Mouse (Mus musculus) left cerebral cortex, postnatal 4 days (tissue): ENCODE measurements around the gene Wnt3a. TPM values are rescaled to one million over a fixed set of nuclear protein-coding genes. Genes with fewer than 3 reads are reported as not detected.
A peak's percentile ranks its signal among the peaks of the same experiment; 100 is the strongest.

Experiments used
- DNase-seq: peaks from one replicate; pipeline ENCODE4 v3.0.0-alpha.2; 2022
- intact Hi-C: fragments of 180-260 bp; cut with DNase I; formaldehyde crosslinking; loops from one replicate; pipeline ENCODE4 v1.15.1; 2025
- total RNA-seq, 2 experiments: library from RNA; stranded (reverse); gene quantifications; 2 replicates each; pipeline ENCODE4 v1.2.3; 2021

Wnt3a gene
- total RNA-seq, 2 experiments from 2014 or later = not detected

DNA sequence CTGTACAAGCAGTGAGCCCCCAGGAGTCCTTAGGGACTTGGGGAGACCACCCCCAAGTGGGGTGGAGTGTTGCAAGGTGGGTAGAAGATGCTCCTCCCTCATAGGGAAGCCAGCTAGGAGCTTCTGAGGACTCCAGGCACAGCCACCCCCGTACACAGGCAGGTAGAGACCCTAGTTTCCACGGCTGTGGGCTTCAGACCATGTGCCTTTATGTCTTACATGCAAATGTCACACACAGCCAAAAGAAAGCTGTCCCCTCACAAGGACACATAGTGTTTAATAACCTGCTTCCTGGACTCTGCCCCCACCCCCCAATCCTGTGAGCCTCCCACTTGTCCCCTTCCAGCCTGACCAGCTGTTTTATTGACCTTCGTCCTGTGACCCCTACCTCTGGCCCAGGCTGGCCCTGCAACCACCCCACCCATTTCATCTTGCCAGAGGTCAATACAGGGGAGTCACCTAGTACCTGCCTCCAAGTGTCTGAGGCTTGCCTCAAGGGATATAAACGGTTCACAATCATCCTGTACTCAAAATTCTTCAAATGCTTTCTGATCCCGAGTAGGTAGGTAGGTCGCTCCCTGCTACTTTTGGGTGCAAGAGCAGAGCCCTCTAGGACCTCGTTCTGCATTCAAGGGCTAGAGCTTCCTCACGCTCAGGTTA lies 25.3 kb downstream of the Wnt3a start:
- DNase-seq = no peak
- intact Hi-C loops = no loop called here

DNA sequence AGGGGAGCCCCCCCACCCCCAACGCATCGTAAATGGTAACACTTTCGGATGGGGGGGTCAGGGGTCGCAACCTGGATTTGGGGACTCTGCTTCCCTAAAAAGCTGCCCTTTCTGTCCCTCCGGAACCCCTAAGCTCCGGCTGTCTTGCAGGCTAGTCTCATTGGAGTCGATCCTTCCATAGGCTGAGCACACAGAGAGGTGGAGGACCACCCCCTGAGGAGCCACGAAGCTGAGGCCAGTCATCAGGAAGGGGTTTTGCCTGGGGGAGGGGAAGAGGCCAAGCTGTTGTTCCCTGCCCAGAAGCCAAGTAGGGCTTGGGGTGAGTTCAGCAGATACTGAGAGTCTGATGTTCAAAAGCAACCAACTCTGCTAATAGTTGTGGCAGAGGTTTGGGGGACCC lies 26.0 kb downstream of the Wnt3a start:
- intact Hi-C loops = no loop called here
- DNase-seq = peak; percentile 45

DNA sequence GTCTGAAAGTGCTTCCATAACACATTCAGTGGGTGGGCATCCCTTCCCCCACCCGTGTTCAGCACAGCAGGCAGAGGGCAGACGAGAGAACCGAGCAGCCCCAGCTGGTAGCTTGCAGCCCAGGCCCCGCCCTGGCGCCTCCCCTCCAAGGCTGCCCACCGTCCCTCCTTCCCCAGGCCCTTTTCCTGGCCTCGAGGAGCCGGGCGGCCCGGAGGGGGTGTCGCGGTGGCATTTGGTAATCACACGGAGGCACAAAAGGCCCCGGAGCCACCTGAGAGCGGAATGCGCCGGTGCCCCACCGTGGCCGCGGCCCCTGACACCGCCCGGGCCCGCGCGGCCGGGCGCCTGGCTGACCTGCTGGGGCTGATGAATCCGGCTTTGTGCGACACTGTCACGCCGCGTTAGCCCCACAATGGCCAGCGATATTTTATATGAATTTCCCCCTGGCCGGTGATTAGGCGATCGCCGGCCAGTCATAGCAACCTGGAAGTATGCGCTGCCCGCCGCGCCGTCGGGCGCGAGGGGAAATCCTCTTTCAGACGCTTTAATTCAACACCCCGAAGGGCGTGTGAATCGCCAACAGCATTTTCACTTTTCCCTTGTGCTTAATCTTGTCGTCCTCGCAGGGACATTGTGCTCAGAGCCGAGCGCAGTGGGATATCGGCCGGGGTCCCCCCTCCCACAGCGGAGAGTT lies 26.5 kb downstream of the Wnt3a start:
- intact Hi-C loops = no loop called here
- peak; percentile 78 for DNase-seq

DNA sequence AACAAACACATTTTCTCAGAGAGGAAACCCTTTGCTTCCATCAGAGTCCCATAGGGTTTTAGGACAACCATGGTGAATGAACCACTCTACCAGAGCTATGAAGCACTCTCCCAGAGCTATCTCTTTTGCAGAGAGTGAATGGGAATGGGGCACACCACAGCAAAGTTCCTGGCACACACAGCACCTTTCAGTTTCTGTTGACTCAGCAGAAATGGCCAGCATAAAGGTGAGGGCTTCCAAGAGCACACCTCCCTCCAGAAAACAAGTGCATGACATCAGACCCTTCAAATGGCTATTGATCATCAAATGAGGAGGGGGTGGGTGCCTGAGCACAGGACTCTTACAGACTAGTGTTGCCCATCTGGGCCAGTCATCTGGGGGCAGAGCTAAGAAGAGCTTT lies 28.2 kb downstream of the Wnt3a start:
- no peak for DNase-seq
- intact Hi-C loops = no loop called here

DNA sequence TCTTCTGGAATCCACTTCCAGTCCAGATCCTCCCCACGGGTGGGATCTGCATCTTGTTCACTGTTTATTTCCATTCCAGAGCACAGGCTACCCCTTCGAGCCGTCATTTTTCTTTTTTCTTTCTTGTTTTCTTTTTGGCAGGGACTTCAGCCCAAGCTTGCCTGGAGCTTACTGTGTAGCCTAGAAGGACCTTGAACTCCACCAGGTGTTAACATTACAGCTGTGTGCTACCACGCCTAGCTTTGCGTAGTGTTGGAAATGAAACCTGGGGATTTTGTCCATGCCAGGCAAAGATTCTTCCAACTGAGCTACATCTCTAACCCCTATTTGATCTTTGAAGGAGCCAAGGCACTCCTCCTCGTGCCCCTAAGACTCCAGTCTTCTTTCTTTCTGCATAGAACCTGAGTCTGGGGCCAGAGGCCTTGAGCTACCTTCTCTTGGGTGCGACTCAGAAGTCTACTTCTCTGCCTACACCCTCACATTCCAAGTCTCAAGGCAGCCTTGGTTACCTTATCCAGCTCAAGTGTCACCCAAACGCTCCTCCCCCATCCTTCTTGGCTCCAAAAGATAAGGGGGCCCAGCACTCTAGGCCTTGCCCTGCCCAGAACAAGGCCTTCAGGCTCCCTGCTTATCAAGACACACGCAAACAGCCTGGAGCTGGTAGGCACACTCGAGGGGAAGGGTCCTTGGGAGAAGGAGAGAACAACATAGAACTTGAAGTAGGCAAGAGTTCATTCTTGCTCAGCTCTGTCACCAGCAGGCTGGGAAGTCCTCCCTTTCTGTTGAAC lies 29.7 kb downstream of the Wnt3a start:
- no peak for DNase-seq

DNA sequence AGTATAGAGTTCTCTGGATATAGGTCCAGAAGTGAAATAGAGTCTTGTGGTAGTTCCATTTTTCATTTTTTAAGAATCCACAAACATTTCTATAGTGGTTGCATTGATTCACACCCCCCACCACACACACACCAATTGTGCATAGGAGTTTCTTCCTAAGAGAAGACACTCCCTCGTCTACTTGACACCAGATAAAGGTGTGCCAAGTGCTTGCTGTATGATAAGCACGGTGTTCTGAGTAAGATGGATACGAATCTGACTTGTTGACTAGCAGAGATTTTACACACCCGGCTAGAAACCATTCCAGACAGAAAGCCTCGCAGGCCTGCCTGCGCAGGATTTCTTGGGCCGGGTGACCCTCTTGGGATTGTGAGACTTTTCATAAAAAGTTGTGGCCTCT lies 30.9 kb downstream of the Wnt3a start:
- no peak for DNase-seq
- intact Hi-C loops = no loop called here

More for the DNA sequence above, 29.7 kb downstream of the Wnt3a start:
- intact Hi-C loops = no loop called here

DNA sequence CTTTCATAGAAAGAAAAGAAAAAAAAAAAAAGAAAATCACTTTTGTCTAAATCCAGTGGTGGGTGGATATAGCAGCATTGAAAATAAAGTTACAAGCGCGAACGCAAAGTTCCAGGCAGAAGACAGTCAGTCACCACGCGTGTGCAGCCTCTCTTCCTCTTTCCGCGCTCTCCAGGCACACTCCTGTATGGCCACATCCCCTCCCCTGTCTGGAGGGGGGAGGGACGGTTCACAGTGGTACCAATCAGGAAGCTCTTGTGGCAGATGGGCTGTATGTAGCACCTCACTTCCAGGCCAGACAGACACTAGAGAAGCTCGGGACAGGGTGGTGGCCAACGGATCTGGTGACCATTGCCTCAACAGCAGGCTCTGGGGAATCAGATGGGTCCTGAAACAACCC lies 42.5 kb downstream of the Wnt3a start:
- DNase-seq = no peak
- intact Hi-C loops = no loop called here

DNA sequence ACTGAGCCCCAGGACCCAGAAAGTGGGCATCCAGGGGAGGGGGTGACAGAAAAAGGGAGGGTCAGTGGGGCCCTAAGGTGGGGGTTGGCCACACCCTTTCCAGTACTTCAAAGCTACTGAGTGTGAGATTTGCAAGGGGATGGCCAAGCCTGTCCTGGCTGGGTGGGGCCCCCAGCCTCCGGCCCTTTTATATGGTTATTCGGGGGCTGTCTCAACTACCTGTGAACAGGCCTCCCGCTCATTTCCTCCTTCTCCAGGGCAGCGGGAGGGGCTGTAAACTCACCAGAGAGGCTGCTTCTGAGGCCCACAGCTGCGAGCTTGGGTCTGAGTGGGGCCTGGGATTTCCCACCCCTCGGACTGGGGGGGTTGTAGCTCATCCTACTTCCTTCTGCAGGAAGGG lies 46.7 kb downstream of the Wnt3a start:
- no peak for DNase-seq
- intact Hi-C loops = loop anchor here (5.0 kb wide), 1 partner anchor 53 kb away; no protein-coding TSS in a partner anchor

DNA sequence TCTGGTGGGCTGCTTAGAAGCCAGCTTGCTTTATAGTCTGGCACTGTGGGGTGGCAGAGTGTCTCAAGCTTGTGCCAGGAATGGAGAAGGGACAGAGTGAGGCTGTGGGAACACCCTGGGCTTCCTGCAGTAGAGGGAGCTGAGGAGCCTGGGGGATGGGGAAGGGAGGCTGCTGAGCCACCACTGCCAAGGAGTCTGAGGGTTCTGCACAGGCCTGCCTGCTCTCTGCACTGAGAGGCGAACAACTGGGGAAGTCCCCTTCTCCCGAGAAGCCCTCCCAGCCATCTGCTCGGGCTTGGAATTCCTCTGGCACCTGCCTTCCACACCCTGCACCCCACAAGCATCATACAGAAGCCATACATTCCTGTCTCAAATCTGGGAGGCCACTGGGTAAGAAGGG lies 48.7 kb downstream of the Wnt3a start:
- intact Hi-C loops = loop anchor here (5.0 kb wide), 1 partner anchor 55 kb away; no protein-coding TSS in a partner anchor
- peak; percentile 22 for DNase-seq

DNA sequence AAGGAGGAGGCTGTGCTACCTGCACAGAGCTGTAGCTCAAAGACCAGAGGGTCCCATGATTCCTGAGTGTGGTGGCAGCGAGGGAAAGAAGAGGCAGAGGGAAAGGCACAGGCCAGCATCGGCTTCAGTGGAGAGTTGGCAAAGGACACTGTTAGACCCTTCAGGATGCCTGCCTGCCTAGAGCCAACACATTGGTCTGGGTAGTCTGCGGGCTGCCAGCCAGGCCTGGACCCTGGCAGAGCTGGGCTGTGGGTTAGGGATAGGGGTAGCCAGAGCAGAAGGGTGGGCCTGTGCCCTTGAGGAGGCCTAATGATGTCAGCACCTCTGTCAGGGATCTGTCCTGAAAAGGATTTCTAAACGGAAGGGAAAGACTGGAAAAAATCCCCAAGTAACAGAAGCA lies 50.8 kb downstream of the Wnt3a start:
- peak; percentile 39 for DNase-seq
- intact Hi-C loops = loop anchor here (5.0 kb wide), 1 partner anchor 58 kb away; no protein-coding TSS in a partner anchor

DNA sequence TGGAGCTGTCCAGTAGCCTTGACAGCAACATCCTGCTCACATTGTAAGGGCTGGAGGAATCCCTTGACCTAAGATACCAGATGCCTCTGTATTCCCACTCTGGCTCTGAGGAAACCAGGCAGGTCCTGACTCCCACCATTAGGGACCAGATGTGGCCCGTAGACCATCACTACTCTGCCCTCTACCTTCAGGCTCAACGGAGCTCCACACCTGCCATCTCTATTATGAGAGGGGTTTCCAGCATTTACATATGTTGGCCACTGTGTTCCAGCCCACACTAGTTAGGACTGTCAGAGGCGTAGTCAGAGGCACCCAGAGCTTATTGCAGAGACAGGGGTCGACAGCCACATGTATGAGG lies 51.1 kb downstream of the Wnt3a start:
- DNase-seq = no peak
- intact Hi-C loops = no loop called here

DNA sequence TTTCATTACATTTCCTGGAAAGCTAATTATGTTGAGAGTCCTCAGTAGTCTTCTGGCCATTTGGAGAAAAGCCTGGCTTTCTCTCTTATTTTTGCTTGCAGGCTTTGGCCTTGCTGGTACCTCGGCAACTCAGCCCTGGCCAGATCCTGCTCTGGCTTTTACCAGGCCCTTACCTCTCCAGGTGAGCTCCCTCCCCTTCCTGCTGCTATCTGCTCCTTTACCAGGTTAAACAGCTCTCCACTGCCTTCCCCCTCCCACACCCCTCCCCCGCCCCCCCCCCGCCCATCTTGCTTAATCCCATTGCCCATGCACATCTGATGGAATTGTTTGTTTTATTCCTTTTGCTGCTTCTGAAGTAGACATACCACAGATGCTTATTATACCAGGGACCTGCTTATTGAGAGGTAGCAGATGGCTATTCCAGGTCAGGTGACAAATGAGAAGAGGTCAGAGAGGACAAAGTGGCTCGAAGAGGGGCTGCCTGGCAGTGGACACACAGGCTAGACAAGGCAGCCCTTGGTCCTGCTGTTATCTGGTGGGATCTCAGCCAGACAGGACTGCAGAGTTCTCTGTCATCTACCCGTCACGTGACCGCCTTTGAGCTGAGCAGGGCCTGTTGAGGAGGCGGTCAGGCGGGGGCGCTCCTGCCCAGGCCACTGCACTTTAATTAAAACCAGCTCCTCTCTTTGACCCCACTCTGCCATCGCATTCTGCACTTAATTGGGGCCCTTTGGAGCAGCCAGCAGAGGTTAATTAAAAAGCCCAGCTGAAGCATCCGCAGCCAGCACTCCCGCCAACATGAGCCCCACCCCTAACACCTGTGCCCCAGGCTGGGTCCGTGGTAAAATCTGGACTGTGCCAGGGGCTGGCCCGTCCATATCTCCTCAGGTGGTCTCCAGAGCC lies 51.8 kb downstream of the Wnt3a start:
- DNase-seq = peak; percentile 91
- intact Hi-C loops = no loop called here

DNA sequence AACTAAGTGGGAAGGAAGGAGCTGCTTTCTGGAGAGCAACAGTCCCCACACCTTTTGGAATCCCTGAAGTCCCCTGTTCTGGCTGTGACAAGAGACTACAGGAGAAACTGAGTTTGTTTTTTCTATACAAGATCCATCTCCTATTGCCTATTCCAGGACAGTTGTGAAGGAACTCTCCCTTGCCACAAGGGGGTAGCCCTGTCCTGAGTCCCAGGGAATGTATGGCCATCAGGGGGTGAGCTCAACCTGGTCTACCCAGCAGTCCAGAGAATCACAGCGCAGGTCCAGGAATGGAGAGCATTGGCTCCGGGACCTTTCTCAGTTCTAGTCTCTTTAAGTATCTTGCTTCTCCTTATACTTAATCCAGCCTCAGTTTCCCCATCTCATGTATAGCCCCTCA lies 57.8 kb downstream of the Wnt3a start:
- no peak for DNase-seq
- intact Hi-C loops = no loop called here

DNA sequence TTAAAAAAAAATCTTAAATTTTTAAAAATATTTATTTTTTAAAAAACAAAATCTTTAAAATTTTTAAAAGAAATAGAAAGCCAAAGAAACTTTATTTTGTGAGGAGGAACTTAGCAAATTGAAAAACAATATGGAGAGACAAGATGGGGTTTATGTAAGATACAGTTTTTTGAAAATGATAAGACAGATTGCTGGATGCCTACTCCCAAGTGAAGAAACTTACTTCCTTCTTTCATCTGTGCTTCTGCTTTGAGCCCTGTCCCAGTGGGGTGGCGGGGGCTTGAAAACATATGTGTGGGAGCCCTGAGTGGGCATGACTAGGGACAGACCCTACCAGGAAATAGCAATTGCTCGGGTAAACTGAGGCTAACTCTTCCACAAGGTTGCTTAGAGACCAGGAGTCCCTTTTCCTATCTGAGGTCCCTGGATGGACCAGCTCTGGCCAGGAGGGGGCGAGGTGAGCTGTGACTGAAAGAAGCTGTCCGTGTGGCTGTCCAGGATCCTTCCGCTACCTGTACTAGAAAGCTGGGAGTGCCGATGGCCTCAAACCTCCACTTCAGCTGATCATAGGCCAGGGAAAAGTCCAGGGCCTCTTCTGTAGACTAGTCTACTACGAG lies 60.3 kb downstream of the Wnt3a start:
- DNase-seq = peak; percentile 70
- intact Hi-C loops = no loop called here

DNA sequence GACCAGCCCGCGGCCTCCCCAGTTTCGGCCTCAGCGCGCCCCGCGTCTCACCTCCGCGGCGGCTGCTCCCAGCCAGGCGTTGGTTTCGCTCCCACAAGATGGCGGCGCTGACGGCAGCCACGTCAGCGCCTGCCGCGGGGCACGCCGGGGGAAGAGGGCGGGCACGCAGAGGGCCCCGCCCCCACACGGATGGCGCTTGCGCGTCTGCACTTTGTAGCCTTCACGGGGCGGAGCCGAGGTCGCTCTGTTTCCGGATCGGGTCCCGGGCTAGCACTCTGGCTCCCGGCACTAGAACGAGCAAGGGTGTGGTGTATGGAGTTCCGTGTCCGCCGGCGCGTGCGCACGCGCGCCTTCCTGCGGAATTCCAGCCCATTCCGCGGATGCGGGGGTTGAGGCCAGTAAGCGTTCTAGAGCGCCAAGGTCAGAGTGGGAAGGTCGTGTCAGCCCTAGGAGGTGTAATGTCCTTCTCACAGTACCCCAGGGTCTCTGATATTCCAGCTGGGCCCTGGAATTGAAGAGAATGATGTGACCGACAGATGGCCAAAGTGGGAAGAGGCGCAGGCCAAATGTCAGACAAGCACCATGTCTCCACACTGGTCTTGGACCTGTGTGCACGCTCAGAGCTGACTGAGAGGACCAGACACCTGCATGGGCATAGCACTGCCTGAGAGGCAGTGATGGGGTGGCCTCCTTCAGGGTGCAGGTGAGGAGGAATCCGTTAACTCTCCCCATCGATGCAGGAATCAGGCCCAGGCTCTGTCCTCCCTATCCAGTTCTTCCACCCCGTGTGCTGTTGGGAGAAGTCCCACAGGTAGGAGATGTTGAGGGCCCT lies 62.2 kb downstream of the Wnt3a start, which contains the start of gene Arf1:
Arf1 (minus strand) TSS at position 149 of the 832 bp plus-strand sequence.
- intact Hi-C loops = no loop called here
- DNase-seq = peak; percentile 97

DNA sequence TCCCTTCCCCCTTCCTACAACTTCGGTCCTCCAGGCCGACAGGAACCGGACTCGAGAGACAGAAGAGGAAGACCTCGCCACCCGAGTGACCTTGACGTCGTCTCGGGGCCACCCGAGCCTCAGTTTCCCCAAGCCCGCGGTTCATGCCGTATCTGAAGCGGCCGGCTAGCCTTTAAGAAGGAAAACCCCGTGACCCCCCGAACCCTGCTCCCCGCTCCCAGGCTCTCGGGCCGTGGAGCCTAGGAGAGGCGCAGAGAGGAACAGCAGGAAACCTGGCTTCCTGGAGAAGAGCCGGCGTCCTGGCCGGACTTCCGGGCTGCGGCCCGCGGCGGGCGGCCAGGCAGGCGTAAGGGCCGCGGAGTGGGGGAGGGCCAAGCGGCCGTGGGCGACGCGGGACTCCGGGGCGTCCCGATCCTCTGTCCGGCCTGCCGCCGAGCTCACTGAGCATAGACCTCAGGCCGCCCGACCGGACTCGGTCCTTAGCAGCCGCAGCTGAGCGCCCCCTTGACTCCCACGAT lies 62.9 kb downstream of the Wnt3a start:
- no peak for DNase-seq
- intact Hi-C loops = no loop called here

DNA sequence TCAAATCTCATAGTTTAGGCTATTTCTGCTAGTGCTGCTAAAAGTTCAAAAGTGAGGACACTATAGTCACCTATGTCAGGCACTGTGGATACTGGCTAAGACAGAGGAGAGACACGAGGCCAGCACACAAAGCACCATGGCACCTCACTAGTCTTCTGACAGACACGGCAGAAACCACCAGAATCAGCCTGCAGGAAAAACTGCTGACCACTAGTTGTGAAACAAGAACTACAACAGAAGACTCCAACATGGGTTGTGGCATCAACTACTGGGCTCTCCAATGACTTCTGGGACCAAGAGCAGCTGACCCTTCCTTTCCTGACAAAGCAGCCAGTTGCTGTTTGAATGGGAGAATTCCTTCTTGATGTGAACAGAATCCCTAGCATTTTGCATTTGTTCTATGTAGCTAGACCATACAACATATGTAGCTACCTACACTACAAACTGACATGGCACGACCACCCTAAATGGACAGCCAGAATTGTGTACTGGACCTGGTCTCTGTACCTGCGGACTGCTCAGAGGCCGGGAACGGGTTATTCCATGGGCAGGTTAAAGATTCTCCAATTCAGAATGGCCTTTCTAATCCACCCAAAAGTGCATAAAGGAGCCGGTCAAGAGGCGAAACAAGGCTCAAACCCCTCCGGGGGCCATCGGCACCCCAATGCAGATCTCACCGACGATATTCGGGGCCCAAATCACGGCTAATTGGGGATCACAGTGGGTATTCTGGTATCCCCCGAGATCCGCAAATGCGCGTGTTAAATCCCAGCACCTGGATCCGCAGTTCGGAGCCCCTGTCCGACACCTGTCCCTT lies 63.6 kb downstream of the Wnt3a start:
- intact Hi-C loops = no loop called here
- no peak for DNase-seq

DNA sequence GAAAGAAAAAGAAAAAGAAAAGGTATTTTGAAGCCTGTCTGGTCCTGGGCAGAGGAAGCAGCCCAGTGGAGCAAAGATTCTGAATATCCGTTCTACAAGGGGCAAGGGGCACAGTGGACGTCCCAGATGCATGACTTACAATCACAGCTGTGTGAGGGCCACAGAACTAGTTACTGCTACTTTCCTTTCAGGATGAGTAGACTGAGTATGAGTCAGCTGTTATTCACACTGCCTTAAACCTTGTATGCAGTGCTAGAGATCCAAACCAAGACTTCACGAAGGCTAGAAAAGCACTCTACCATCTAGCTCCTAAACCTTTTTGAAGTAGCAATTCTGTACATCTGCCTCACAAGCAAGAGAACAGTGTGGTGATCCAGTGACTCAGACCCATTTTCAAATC lies 64.3 kb downstream of the Wnt3a start:
- DNase-seq = no peak
- intact Hi-C loops = no loop called here
